Mouse (Mus musculus) liver, postnatal 0 days (tissue): Measurements from ENCODE around the gene Gm20823. TPM values are rescaled to one million over a fixed set of nuclear protein-coding genes. Genes with fewer than 3 reads are reported as not detected.
"Not testable (repeated sequence)": the region's sequence is repeated elsewhere in the genome, so short reads cannot be mapped to it uniquely, and the experiment has no call there.

ENCODE experiments used
- ATAC-seq: fragments of 200-750 bp; cut with Nextera tagmentation; 2 replicates; pipeline ENCODE4 v1.8.0; 2017; ENCODE audit warnings: mild to moderate bottlenecking, moderate library complexity
- DNase-seq: peaks from one replicate; pipeline ENCODE4 v3.0.0-alpha.2; 2016
- H3K27ac ChIP-seq: fragments of 300-500 bp; sonication (generic); 2 replicates; pipeline ENCODE4 v1.5.1; 2014; ENCODE audit warnings: antibody characterized with exemption, moderate library complexity, mild to moderate bottlenecking, low read depth
- H3K27me3 ChIP-seq: fragments of 300-500 bp; sonication (generic); 2 replicates; pipeline ENCODE4 v1.6.1; 2014; ENCODE audit warnings: low read length, control low read depth, mixed read lengths; ENCODE audit not compliant: insufficient read depth
- H3K36me3 ChIP-seq: fragments of 300-500 bp; sonication (generic); replicated peaks from 2 replicates; pipeline ENCODE4 v1.6.1; 2014; ENCODE audit warnings: mild to moderate bottlenecking, control low read depth, low read length, moderate library complexity, mixed read lengths; ENCODE audit not compliant: insufficient read depth
- H3K4me1 ChIP-seq: fragments of 300-500 bp; sonication (generic); 2 replicates; pipeline ENCODE4 v1.6.1; 2014; ENCODE audit warnings: antibody characterized with exemption, mild to moderate bottlenecking, control low read depth; ENCODE audit not compliant: insufficient read depth
- H3K4me2 ChIP-seq: fragments of 300-500 bp; sonication (generic); 2 replicates; pipeline ENCODE4 v1.6.1; 2014; ENCODE audit warnings: low read depth, mild to moderate bottlenecking, low read length, moderate library complexity, mixed read lengths
- H3K4me3 ChIP-seq: fragments of 300-500 bp; sonication (generic); 2 replicates; pipeline ENCODE4 v1.5.1; 2014; ENCODE audit warnings: low read depth, low read length
- H3K9ac ChIP-seq: fragments of 300-500 bp; sonication (generic); replicated peaks from 2 replicates; pipeline ENCODE4 v1.6.1; 2014; ENCODE audit warnings: mild to moderate bottlenecking, moderate library complexity
- H3K9me3 ChIP-seq: fragments of 300-500 bp; sonication (generic); 2 replicates; pipeline ENCODE4 v1.6.1; 2016; ENCODE audit warnings: mild to moderate bottlenecking, control low read depth, low read length, mixed read lengths
- WGBS: fragments of 180-500 bp; shearing (Covaris S2); extraction: QIAGEN DNeasy Blood & Tissue Kit; methylation state at CpG from one replicate; pipeline ENCODE4 v1.1.7; 2014; ENCODE audit not compliant: insufficient replicate concordance; 5-methylcytosine and 5-hydroxymethylcytosine counted together
- polyA plus RNA-seq: library from polyadenylated mRNA; unstranded; fragments of >200 nt; fragmentation: Nextera tagmentation; extraction: Ambion mirVana; gene quantifications from 2 replicates; pipeline ENCODE4 v1.2.1, GENCODE M21; 2015

Gene Gm20823
- not detected in 2 replicates for polyA plus RNA-seq

DNA sequence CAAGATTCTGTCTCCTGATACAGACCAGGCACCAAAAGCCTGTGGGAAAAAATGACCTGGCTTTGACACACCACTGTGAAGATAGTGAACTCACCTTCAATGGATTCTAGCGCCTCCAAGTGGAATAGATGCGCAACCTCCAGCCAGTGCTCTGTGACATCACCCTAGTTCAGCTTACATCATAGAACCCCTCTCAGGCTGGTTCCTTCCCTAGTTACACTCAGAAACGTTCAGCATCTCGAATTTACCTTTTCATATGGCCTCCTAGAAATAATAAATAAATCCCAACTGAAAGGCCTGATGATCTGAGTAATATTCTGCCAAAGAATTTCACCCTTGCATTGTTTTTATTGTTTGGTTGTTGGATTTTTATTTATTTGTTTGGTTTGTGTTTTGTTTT, at the start of gene Gm20823:
Gm20823 (minus strand) TSS at position 101 of the 400 bp plus-strand sequence.
- not testable (repeated sequence) for H3K9ac ChIP-seq, H3K9me3 ChIP-seq, H3K4me1 ChIP-seq, H3K27ac ChIP-seq, H3K4me2 ChIP-seq, DNase-seq, H3K27me3 ChIP-seq, H3K36me3 ChIP-seq, ATAC-seq, H3K4me3 ChIP-seq
- WGBS = no CpG with 5 or more reads among the region's 4 CpGs
